13 mouse cellular contexts compared by ENCODE assay signal in the genomic region with DNA sequence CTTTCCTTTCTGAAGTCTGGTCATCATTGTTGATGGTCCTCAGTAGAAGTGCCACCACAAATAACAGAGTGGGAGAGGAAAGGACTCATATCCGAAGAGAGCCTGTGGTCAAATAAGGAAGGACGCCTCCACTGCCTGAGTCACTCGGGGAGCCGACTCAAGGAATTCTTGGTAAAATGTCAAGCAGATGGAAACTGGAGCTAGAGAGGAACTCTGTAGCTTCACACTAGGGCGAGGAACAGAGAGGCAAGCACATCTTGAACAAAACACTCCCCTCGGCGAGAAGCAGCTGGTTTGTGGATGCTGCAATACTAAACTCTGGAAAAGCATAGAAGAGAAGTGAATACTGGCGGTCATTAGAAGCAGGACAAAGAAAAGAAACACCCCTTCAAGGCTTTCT.
A peak's percentile ranks its signal among the peaks of the same experiment; 100 is the strongest.
DNase-seq lines count a peak whose midpoint lies in the region; ATAC-seq and TF ChIP-seq lines count a peak whose summit lies in the region.
"Had no signal": no experiment of that assay in that cellular context is flagged by ENCODE, and none has a peak within 500 bp of the region (broad histone marks: within the 10 kb centered on the region; RNA-seq: fewer than 3 reads in every experiment).

No protein-coding gene starts in this region.

- no peak for TF ChIP-seq CTCF in lung, postnatal 0 days (IDR thresholded peaks at IDR 0.05)

- H3K4me3 ChIP-seq in lung, postnatal 0 days (ENCODE audit: low read depth, low read length) = no peak overlapping the region
- H3K4me3 ChIP-seq in hindbrain, embryonic 16.5 days (ENCODE audit: low read length) = no peak overlapping the region
- H3K4me3 ChIP-seq: embryonic facial prominence, embryonic 15.5 days; hindbrain, embryonic 10.5 days; intestine, embryonic 15.5 days had no signal

- H3K27ac ChIP-seq in lung, postnatal 0 days (ENCODE audit: low read length) = no peak overlapping the region
- no peak overlapping the region for H3K27ac ChIP-seq in hindbrain, embryonic 16.5 days (ENCODE audit: low read depth, low read length)
- H3K27ac ChIP-seq: embryonic facial prominence, embryonic 15.5 days; hindbrain, embryonic 10.5 days; intestine, embryonic 15.5 days had no signal

- ATAC-seq in frontal cortex, adult (ENCODE audit: low TSS enrichment) = peak; percentile 97
- no peak for ATAC-seq in lung, postnatal 0 days
- no peak for ATAC-seq in hindbrain, embryonic 16.5 days

- H3K4me2 ChIP-seq in lung, postnatal 0 days (replicated peaks; ENCODE audit: low read depth, low read length) = no peak overlapping the region
- no peak overlapping the region for H3K4me2 ChIP-seq in hindbrain, embryonic 16.5 days (ENCODE audit: low read length)
- H3K4me2 ChIP-seq: embryonic facial prominence, embryonic 15.5 days; intestine, embryonic 15.5 days had no signal

- DNase-seq in frontal cortex, postnatal 10 days (ENCODE audit: low spot score in 2 of 2) = no peak
- peak; percentile 9 for DNase-seq in lung, postnatal 10 days
- DNase-seq in lung, postnatal 0 days (ENCODE audit: low spot score) = no peak
- peak; percentile 44 to 58 for DNase-seq in layer of hippocampus, adult 8-10 months (ENCODE audit: low spot score in 2 of 2)
- peak; percentile 63 to 84 for DNase-seq in right cerebral cortex, postnatal 36 days (ENCODE audit: low spot score in 2 of 2)
- DNase-seq in c-Kit-positive CD71-positive TER-119-positive erythroid progenitor cells, embryonic 14.5 days (ENCODE audit: low spot score) = no peak
- DNase-seq: adrenal gland, postnatal 14 days; kidney, postnatal 14 days had no signal

- WGBS in lung, postnatal 0 days = 85% methylated on average over 8 of the region's 8 CpGs
- WGBS in hindbrain, embryonic 16.5 days = 91% methylated on average over 8 of the region's 8 CpGs

- no peaks in the 10 kb centered on the region for H3K9me3 ChIP-seq in lung, postnatal 0 days (ENCODE audit: low read length)
- peaks cover 2% of the 10 kb centered on the region; the same call in 1 of the 2 replicates for H3K9me3 ChIP-seq in hindbrain, embryonic 16.5 days (ENCODE audit: control insufficient read depth, low read length)
- H3K9me3 ChIP-seq: embryonic facial prominence, embryonic 15.5 days; hindbrain, embryonic 10.5 days; intestine, embryonic 15.5 days had no signal

- no peaks in the 10 kb centered on the region for H3K27me3 ChIP-seq in lung, postnatal 0 days (replicated peaks; ENCODE audit: insufficient read depth, low read length)
- H3K27me3 ChIP-seq in hindbrain, embryonic 16.5 days (replicated peaks; ENCODE audit: control insufficient read depth, insufficient read depth, low read length) = no peaks in the 10 kb centered on the region
- H3K27me3 ChIP-seq: embryonic facial prominence, embryonic 15.5 days; intestine, embryonic 15.5 days had no signal

- H3K36me3 ChIP-seq in lung, postnatal 0 days (ENCODE audit: insufficient read depth, low read length) = no peaks in the 10 kb centered on the region
- no peaks in the 10 kb centered on the region for H3K36me3 ChIP-seq in hindbrain, embryonic 16.5 days (ENCODE audit: control insufficient read depth, insufficient read depth, low read length)

- no peak overlapping the region for H3K9ac ChIP-seq in lung, postnatal 0 days (replicated peaks; ENCODE audit: low read depth)
- H3K9ac ChIP-seq in hindbrain, embryonic 16.5 days (ENCODE audit: low read depth, low read length) = no peak overlapping the region
- H3K9ac ChIP-seq: embryonic facial prominence, embryonic 15.5 days; intestine, embryonic 15.5 days had no signal

- TF ChIP-seq EP300 in lung, postnatal 0 days (IDR thresholded peaks at IDR 0.05) = no peak

- H3K4me1 ChIP-seq in lung, postnatal 0 days (ENCODE audit: insufficient read depth, low read depth, low read length) = no peaks in the 10 kb centered on the region
- H3K4me1 ChIP-seq in hindbrain, embryonic 16.5 days (ENCODE audit: control insufficient read depth, insufficient read depth, low read depth, low read length) = no peaks in the 10 kb centered on the region
- H3K4me1 ChIP-seq: embryonic facial prominence, embryonic 15.5 days; hindbrain, embryonic 10.5 days; intestine, embryonic 15.5 days had no signal

Comparison
In these comparisons a context has a peak if more than half of its experiments do, and no peak if none do; other contexts are left out.
1. DNase-seq: peak in lung, postnatal 10 days (single experiment), layer of hippocampus, adult 8-10 months (2 of 2) and right cerebral cortex, postnatal 36 days (2 of 2); none in frontal cortex, postnatal 10 days (0 of 2), lung, postnatal 0 days (single experiment) and c-Kit-positive CD71-positive TER-119-positive erythroid progenitor cells, embryonic 14.5 days (single experiment).